Mouse (Mus musculus) urinary bladder, postnatal 25 days (tissue): ENCODE data around the gene Shroom3.
"Not testable (repeated sequence)": the region's sequence is repeated elsewhere in the genome, so short reads cannot be mapped to it uniquely, and the experiment has no call there.

Source experiments
- DNase-seq: peaks from one replicate; pipeline ENCODE4 v3.0.0; 2022; ENCODE audit warnings: low spot score

Gene Shroom3

GRCm38 (mm10) chr5:92895877-92896276 is 212.6 kb downstream of the Shroom3 start:
- no peak for DNase-seq

DNA sequence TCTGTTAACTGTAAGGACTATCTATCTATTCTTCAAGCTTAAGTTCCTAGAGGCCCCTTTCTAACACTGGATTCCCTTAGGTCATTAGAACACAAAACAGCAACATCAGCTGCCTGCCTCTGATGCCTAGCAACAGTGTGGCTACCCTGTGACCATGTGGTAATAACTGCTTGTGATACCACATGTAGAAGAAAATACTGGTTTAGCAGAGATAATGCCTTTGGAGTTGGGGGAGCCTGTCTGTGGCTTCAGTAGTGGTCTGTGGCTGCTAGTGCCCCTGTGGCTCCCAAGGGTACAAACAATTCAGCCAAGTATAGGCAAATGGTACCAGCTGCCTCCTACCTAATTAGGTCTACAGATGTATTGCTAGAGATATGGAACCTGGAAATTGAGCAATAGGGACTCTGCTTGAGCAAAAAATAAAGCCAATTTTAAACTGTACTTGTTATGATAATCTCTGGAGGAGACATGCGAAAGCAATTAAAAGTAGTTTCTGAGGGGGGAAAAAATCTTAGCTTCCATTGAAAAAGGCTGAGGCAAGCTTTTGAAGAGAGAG is 213.6 kb downstream of the Shroom3 start:
- DNase-seq: no peak

DNA sequence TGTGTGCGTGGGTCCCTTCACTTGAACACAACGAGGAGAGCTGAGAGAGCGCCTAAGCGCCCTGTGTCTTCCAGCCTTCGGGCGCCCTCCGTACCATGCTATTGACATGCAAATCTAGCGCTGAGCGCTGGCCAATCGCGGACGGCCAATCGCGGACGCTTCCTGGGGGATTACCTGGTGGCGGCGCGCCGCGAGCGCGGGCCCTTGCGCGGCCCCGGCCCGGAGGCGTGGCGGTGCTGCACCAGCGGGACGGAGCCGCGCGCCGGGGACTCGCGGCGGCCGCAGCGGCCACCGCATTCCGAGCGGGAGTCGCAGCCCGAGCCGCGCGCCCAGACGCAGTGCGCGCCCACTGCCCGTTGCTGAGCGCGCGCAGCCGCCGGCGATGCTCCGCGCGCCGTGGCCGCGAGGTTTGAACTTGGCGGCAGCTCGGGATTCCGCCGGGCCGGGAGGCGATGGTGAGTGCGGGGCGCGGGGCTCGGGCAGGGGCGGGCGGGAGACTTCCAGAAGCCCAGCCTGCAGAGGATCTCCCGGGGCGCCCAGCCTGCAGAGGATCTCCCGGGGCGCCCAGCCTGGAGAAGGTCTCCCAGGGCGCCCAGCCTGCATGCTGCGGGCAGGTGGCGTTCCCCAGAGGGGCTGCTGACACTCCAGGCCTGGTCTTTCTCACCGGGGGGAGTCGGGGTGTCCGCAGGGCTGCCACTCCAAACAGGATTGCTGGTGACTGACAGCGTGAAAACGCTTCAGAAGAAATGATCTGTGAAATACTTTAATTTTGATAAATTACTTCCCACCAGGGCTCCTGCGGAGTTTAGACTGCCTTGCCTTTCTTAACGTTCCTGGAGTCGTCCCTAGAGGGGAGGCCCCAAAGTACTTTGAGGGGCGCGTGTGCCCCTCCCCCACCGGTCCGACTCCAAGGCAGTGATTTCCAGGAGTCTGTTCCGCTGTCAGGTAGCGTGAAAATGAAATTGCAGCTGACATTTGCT is 214.8 kb downstream of the Shroom3 start:
- peak; percentile 71 for DNase-seq

DNA sequence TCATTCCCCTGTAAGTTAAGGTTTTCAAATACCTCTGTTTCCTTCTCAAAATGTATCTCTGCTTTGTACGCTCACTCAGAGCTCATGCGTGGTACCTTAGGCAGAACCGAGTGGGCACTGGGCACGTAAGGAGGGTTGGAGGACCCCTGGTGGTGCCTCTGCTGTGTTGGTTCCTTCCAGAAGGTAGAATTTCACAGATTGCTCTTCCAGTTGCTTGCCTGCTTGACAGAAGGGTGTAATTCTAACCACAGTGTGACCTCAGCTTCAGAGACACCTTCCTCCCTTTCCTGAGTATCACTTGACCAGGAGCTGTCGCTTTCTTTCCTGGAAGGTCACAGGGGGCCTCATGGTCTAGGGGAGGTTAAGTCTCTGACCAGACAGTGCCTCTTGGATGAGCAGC is 217.2 kb downstream of the Shroom3 start:
- DNase-seq: no peak

- DNase-seq: no peak
Observed at GRCm38 (mm10) chr5:92901870-92902269, 218.6 kb downstream of the Shroom3 start.

- DNase-seq: no peak
Observed at GRCm38 (mm10) chr5:92905146-92905545, 221.9 kb downstream of the Shroom3 start.

- DNase-seq: no peak
Observed at GRCm38 (mm10) chr5:92905594-92906008, 222.4 kb downstream of the Shroom3 start.

GRCm38 (mm10) chr5:92908227-92908626 is 225.0 kb downstream of the Shroom3 start:
- no peak for DNase-seq

GRCm38 (mm10) chr5:92910838-92911237 is 227.6 kb downstream of the Shroom3 start:
- DNase-seq: no peak

GRCm38 (mm10) chr5:92915421-92915820 is 232.2 kb downstream of the Shroom3 start:
- no peak for DNase-seq

DNA sequence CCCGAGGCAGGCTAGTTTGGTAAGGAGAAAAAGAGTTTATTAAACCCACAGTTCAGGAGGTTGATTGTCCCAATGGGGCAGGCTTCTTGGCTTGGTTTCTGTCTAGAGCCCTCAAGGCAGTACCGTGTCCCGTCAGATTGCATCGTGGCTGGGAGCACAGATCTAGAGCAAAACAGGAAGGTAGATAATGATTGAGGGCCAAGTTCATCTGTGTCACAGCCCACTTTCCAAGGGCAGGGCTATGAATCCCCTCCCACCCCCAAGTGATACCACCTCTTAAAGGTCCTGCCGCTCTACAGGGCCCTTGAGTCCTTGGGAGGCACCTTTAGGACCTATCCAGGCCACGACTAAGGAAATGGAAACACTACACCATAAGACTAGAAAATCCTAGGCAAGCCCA is 234.5 kb downstream of the Shroom3 start:
- no peak for DNase-seq

- no peak for DNase-seq
Observed at GRCm38 (mm10) chr5:92918170-92918569, 234.9 kb downstream of the Shroom3 start.

DNA sequence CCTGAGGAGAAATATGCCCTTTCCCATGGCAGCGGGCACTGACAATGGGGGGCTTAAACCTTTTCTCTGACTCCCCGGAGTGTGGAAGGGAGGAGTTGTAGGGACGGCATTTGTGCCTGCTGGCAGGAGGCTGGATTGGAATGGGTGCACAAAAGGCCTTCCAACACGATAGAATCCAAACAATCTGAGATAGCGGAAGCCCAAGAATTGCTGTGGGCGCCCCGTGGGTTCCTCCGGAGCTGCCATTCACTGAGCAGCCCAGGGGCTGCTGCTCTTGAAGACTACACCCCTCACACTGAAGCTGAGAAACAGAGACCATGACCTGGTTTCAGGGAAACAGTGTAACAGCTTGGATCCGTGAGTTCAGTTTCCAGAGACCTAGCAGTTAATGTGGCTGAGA is 235.6 kb downstream of the Shroom3 start:
- no peak for DNase-seq

DNA sequence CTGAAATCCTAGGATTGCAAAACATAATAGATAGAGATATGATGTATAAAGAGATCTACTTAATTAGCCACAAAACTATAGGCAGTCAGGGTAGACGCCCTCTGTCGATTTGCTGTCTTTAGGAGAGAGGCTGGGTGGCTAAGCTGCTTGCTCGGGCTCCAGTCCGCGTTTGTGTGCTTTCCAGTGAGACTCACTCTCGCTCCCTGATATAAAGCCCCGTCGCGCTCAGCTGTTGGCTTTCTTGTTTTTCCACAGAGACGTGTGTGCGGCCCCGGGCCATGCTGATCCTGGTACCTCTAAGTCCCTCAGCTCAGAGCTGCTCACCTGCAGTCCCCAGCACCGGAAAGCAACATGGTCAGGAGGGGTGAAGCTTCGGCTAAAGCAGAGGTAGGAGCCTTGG is 236.2 kb downstream of the Shroom3 start:
- no peak for DNase-seq

GRCm38 (mm10) chr5:92920984-92921383 is 237.7 kb downstream of the Shroom3 start:
- DNase-seq: no peak

DNA sequence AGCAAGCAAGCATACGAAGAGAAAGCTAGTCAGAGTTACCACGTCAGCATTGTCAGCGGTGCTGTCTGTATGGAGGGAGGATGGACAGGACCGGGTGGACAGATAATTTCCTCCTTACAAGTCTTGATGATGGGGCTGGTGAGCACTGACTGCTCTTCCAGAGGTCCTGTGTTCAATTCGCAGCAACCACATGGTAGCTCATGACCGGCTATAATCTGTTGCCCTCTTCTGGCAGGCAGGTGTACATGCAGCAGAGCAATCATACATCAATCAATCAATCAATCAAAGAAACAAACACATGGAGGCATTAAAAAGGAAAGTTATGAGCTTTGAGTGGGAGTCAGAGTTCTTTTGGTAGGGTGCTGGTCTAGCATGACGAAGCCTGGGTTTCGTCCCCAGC is 238.5 kb downstream of the Shroom3 start:
- no peak for DNase-seq

DNA sequence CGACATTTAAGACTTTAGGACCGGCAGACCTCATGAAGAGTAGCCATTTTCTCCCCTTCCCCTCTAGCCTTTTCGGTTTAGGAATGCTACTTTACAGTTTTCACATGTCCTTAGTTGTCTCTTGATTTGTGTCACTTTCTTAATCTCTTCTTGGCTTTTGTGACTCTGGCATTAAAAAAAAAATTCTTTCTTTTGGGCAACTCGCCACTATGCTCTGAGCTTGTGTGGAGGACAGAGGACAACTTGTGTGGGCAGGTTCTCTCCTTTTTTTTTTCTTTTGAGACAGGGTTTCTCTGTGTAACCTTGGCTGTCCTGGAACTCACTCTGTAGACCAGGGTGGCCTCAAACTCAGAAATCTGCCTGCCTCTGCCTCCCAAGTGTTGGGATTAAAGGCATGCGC is 239.7 kb downstream of the Shroom3 start:
- not testable (repeated sequence) for DNase-seq

DNA sequence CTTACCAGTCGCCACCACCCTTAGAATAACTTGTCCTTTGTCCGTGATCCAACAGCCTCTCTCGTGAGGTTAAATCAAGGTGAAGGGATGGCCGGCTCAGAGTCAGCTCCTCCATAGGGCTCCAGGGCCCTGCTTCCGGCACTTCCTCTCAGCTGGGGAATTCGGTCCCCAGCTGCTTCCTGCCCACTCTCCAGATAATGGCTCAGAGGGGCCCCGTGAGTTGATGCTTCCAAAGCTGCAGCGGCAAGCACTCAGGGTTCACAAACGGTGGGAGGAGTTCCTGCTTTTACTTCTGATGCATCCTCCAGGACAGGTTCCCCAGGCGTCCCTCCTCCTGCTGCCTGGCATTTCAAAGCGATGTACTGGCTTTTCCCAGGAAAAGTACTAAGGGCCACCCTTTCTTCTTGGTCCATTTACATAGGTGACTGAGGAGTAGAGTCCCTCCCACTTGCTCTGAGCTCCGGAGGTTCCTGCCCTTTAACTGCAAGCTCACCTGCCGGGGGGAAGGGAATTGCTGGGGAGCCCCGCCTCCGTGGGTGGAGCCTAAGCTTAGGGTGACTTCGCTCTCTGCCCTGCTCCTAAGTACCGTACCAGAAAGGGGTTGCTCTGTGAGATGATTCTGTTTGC is 241.7 kb downstream of the Shroom3 start:
- peak; percentile 57 for DNase-seq

- no peak for DNase-seq
Observed at GRCm38 (mm10) chr5:92927667-92928066, 244.4 kb downstream of the Shroom3 start.

DNA sequence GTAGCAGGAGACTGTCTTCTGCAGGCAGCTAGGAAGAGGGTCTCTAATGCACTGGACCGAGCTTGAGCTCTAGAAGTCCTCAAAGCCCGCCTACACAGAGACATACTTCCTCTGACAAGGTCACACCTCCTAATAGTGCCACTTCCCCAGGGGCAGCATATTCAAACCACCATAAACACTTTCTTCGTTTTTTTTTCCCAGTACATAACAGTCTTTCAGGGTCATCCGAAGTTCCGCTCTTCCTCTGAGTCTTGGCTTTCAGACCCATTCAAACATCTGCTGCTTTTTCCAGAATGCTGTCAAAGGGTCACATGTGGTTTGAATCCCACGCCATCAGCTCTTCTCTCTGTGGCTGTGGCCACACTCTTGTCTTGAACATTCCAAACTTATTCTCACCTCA is 247.3 kb downstream of the Shroom3 start:
- DNase-seq: no peak

GRCm38 (mm10) chr5:92931298-92931697 is 248.1 kb downstream of the Shroom3 start:
- no peak for DNase-seq

DNA sequence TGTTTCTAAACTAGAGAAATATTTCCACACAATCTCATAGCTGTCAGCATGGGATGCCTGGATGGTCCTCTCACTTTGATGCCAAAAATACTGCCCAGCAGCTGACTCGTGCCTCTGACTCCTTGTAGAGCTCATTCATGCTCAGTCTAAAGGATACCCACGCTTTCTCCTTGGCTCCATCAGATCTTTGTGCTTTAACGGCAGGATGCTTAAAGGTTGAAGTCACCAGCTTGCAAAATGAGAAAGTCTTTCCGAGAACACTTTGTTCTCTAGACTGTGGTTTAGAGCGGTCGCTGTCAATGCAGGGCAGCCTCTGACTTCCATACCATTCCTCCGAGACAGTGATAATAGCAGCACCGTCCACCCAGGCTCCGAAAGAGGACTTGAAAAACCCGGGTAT is 249.8 kb downstream of the Shroom3 start:
- DNase-seq: no peak

DNA sequence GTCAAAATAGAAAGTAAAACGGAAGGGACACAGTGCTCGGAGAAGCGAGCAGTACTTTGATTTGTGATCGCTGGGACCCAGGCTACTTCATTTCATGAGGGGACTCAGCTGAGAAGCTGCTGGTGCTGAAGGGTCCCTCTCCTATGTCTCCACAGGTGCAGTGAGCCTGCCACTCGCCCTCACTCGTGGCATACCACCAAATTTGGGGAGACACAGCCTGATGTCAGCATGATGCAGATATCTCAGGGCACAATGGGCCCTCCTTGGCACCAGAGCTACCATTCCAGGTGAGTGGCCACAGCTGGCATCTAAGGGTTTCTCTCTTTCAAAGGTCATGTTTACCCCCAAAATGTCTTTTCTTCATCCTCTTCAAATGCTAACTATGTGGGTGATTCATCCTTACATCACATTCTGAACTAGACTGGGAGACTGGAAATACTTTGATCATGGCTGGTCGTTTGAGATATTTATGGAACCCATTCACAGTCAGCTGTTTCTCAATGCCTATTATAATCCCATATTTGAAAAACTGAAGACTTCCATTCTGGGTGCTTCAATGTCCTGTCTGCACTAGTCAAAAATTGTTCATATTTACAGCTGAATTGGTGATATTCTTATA is 250.5 kb downstream of the Shroom3 start:
- DNase-seq: no peak
